Mouse (Mus musculus) yolk sac, embryonic 10.5 days (tissue): ENCODE data around the gene Fat4.

Experiments used
- DNase-seq: peaks from one replicate; pipeline ENCODE4 v3.0.0-alpha.2; 2017; ENCODE audit warnings: low spot score

Fat4 gene

DNA sequence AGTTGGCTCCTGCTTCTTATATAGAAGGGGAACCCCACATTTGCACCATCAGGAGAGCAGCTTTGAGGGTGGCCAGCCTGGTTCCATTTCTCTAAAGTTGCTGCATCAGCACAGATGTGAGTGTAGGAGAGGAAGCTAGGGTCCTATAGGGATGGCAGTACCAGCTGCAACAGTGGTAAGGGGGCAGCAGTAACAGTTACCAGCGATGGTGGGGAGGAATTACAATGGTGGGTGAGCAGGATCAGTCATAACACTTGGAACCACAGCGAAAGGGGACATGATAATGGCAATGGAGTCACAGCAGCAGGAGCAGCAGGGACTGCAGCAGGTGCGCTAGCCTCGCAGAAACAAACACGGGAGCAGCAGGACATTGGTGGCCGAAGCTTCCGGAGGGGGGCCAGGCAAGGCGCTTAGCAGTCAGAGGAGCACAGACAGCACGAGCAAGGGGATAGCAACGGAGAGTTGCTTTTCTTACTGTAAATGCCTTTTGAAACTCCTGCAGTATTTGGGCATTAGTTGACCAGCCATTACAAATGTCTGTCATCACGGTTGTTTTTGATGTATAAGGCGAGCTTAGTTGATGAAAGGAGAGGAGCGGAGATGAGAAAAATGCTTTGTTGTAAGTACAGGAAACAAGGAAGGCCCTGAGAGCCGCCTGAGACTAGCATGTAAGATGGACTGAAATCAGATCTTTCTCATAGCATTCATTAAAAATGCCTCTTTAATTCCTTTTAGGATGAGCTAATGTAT is 21.1 kb downstream of the Fat4 start:
- no peak for DNase-seq

DNA sequence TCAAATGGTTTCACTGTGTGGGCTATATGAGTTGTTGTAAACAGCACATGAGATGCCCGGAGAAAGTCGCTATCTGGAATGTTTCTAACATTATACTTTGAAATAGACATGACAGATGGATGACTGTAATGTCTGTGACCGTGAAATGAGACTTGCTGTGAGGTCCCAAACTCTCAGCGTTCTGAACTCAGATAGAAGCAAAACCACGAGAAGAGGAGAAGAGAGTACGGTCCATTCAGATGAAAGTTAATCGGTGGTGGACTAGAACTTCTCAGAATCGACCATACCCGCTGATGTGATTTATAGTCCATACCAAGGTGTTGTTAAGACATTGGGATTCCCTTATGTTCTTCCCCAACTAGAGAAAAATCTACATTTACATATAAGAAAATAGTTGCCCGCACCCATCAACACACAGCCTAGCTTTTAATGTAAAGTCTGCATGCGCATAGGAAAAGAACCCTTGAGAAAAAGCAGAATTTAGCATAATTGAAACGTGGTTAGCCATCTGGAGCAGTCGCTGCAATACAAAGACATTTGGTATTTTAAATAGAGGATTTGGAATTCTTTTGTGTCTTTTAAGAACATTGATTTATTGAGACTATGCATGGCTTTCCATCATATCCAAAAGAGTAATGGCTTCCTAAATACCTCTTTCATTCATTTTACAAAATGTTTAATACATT is 21.8 kb downstream of the Fat4 start:
- DNase-seq, result no peak

DNA sequence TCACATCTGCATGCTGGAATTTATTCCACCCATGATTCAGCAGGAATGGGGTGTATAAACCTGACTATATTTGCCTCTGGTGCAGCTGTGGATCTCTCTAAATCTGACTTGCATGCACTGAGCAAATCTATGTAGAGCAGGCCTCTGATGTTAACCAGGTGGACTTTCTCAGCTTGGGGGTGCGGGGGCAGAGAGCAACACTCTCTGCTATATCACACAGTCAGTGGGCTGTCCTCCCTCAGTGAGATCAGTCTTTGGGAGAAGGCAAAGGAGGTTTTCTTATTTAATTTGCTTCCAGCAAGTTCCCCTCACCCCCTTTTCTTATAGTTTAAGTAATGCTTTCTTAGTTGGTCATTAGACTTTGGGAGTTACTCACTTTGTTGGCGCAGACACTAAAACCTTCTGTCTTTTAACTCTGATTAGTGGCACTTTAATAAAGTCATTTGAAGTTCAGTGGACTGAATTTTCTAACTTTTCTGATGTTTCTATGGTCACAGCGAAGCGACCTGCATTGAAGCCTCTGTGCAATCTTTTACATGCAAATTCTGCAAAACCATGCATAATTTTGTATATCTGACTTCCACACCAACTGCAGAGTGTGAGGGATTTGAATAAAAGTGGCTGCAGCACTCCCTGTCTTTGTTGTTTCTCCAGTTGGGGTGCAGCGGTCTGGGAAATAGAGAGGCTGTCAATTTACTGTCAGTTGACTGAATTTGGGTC is 26.2 kb downstream of the Fat4 start:
- DNase-seq, result no peak

DNA sequence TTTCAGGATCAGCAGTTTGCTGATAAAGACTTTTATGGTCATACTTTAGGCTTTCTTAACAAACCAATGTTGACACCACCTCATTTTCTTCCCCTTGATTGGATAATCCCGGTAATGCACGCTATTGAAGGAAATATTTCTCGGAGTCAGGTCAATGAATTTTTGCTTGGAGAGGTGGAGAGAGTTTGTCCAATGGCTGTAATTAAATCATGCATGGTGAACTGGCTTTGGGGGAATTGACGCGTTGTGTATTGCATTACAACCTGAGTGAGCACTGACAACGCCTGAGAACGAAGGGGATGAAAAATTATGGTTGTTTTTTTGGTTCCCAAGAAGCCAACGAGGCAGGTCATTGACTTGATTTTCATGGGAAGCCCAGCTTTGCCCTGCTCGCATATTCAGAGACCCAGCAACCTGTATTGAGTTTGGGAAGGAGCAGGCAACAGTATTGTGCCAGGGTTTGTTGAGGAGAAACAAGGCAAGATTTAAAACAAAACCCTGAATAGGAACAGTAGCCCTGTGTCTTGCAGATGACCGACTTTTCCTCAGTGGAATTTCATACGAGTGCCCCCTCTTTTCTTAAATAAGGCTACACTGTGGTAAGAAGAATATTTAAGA is 26.9 kb downstream of the Fat4 start:
- DNase-seq, result no peak

DNA sequence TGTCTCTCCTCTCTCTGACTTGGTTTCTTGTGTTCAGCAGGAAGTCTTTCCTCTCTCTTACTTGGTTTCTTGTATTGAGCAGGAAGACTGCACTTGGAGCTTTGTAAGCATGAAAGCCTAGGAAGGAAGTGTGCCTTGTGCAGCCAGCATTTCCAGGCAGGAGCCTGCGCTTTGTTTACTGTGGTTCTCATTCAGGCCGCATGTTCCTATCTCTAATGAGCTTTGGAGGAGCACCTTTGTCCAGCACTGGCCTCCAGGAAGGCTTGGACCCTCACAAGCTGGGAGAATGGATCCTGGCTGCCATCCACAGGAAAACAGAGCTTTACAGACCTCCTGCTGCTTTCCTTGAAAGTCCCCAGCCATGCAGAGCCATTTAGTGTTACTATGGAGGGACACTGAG is 32.2 kb downstream of the Fat4 start:
- no peak for DNase-seq

DNA sequence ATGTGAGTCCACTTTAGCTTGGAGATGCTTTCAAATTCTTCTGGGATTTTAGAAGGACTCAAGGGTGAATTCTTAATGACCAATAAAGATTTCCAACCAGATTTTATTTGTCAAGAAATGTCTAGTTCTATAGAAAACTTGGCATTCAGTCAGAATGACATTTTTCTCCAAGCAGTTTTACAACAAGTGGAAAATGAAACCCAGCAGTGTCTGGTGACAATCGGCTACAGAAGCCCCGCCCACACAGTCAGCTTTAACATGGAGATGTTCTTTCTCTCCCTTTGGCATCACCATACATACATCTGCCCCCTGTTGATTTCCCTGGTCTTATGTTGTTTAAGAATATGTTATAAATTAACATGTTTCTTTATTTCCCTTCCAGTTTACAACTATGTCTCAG is 34.3 kb downstream of the Fat4 start:
- DNase-seq, result no peak

DNA sequence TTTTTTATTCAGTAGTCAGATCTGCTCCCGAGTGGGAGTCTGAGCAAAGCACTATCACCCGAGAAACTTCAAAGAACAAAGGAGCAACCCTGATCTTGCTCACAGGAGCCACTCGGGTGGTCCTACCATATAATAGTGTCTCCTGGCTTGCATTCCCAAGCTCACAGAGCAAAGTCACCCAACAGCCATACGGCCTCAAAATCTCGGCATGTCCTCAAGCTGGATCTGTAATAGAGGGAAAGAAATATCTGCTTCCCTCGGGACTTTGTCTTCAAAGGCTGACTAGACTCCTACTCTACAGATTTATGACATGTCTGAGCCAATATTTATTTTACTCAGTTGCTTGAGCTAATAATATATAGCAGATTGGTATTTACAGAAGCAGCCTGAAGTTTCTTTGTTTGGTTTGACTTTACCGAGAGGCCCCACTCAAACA is 36.5 kb downstream of the Fat4 start:
- DNase-seq, result no peak

DNA sequence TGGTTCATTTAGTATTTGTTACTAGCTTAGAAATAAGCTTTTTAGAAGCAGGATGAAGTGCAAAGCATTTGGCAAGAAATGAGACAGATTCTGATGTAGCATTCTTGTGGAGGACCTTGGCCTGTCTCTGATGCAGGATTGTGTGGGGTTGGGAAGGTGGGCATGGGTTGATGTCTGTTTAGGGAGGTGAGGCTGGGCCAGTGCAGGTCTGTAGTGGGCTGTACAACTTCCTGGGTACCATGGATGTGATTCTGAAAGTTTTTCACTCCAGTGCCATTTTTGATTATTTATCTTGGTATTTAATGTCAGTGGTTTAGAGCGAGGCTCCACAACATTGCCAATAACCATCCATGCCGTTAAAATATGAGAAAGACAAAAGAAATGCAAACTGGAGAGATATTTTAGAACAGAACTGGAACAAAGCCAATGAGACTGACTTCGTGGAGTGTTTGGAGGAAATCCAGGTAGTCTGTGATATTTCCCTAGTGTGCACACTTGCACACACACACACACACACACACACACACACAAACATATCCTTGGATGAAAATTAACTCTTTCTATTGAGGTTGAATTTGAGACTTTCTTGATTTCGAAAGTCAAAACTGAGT is 41.4 kb downstream of the Fat4 start:
- no peak for DNase-seq

DNA sequence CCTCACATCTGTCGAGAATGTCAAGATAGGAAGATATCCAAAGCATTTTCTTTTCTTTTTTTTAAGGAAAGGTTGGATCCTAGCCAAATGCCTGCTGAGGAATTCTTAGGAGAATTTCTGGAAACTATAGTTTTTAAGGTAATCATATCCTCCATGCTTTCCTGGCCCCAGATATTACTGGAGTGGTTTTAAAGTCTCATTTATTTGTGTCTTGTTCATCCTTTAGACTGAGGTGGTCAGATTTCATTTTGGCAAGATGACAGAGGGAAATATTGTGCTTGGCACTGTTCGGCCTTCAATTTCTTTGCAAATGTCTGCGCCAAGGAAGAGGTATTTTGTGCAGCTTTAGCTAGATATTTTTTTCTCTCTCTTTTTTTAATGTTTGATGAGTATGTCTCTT is 42.0 kb downstream of the Fat4 start:
- DNase-seq, result no peak

DNA sequence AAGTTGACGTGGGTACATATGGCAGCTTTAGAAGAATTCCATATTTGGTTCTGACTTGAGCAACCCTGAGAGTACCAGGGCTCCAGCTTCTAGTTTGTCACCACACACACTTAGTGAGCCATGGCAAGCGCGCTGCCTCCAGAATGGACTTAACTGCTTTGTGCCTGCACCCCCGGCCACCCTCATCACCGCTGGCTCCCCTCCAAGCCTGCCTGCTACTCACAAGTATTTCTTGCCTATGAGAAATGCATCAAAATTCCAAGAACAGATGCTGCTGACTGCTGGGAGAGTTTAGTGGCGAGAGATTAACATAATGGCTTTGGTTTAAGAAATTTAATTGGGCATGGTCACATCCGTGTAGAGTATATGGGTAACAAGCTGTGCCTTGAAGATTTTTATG is 48.0 kb downstream of the Fat4 start:
- DNase-seq, result no peak

DNA sequence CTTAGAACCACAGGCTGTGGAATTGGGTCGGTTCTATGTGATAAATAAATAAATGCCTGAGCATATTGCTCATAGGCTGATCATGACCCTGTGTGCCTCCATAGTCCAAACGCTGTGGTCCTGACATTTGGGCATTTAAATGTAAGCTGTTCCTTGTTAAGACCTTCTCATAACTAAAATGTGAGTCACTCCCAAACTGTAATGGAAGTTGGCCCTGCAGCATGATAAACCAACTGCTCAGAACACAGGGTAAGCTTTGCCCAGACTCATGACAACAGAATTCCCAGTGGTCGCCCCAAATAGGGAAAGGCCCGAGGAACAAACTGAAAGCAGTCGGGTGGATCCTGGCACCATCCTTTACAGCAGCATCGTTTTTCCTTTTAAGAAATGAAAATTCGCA is 49.7 kb downstream of the Fat4 start:
- DNase-seq, result no peak

DNA sequence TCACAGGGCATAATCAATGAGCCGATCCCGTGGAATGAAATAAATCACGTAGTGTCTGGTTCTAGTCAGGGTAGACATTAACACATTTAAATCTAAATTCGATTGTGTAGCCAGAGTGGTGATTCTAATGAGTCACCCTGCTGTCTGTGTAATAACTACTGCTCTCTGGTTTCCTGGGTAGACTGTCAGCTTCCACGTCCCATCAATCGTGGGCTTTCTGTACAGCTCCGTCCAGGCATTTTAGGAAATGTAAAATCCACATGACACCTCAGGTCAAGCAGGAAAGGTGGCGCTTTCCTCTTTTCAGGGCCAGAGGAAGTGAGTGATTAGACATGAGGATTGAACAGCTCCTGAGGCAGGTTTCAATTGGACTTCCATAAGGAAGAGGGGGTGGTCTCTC is 50.4 kb downstream of the Fat4 start:
- no peak for DNase-seq

DNA sequence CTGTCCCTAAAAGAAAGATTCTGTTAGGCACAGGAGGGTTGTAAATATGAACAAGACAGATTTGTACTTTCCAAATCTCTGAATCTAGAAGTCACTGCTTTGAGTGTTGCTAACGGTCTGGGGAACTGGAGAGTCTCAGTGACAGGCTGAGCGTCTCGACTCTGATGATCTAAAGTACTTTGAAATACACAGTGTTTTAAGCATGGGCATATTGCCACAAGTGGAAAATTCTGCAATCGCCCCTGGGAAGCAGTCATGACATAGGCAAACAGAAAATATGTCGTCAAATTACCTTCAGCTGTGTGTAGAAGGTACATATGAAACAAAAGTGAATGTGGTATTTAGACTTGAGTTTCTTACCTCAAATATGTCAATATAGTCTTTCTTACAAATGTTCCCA is 51.4 kb downstream of the Fat4 start:
- DNase-seq, result no peak

DNA sequence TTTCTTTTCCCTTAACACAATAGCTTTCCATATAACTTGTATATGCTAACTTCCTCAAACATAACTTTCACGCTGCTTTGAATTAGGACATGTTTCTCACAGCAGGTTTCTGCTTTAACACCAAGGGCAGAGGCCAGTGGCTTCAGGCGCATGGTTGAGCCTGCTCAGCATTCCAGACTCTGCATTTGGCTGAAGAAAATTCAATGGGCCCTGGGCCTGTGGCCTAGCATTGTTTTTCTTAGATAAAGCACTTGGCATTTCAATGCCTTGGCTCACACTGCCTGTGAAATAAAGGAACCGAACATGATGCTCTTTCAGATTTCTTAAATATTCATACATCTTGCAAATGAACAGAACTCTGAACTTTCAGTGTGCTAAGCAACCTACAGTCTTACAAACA is 52.8 kb downstream of the Fat4 start:
- no peak for DNase-seq

DNA sequence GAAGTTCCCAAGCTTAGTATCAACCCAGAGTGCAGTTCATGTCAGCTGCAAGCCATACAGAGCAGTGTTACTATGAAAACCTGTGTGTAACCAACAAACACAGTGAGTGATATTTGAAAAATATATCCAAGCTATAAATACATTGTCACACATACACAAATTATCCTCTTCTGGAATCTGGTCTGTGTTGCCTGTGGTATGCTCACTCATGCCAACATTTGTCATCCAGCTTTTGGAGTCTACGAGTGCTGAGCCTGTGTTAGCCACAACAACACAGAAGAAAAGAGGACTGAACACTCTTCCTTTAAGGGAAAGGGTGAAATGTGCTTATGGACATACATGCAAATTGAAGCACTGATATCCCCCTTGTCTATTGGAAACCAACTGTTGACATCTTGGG is 53.6 kb downstream of the Fat4 start:
- DNase-seq, result no peak

DNA sequence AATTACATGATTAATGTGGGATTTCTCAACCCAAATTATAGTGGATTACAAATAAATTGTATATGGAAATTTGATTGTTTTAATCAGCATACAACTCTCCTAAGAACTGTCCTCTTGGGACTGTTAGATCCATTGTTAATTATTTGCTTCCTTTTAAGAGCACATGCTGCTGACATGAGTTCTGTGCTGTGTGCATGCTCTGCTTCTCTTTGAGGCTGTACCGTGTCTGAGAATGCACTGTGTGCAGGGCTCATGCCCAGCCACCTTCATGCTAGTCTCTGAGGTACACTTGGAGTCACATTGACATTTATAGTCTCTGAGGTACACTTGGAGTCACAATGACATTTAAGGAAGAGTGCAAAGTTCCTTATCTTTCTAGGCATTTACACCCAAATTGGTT is 58.4 kb downstream of the Fat4 start:
- no peak for DNase-seq

DNA sequence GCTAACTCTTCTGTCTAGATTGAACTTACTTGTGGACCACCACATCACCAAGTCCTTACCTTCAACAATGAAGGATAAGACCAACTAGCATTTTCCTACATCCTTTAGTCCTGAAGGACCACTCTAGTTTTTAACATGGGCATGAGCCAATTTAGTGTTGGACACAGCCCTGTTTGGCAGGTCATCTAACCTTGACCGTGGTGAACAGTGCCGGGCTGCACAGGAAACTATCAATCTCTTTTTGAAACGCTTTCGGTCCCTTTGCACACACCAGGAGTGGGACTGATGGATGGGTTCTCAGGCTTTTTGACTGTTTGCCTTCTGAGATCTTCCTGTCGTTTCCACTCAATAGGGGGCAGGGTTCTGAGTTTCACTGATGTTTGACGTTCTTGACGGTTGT is 61.0 kb downstream of the Fat4 start:
- no peak for DNase-seq

DNA sequence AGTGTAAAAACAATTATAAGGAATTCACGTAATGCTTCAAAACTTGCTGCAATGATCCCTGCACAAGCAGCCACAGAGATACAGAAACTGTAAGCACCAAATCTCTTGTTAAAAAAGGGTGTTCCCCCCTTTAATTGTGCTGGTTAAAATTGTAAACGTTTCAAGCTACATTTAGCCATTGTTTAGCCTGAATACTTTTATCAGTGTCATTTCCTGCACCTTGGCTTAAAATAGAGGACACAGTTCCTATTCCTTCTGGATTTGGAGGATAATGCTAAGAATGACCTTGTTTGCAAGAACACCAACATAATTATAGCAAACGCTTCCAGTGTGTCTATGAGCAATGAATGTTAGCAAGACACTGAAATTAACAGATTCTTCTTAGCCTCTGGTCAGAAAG is 65.9 kb downstream of the Fat4 start:
- DNase-seq, result no peak

DNA sequence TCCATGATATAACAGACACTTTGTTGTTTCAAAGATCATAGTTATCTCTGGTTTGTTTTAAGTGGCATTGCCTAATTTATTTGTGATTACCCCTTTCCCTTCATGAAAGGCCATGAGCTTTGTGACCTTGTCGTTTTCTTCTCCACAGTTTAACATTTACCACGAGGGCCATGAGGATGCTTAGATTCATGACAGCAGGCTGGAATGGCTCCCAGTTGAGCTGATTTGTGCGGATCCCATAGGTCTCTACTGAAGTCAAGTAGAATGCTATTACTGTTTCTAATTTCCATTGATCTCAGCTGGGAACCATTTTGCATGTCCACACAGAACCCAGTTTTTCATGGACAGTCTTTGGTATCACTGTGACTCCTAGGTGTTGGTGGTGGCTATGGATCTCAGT is 67.5 kb downstream of the Fat4 start:
- DNase-seq, result no peak

DNA sequence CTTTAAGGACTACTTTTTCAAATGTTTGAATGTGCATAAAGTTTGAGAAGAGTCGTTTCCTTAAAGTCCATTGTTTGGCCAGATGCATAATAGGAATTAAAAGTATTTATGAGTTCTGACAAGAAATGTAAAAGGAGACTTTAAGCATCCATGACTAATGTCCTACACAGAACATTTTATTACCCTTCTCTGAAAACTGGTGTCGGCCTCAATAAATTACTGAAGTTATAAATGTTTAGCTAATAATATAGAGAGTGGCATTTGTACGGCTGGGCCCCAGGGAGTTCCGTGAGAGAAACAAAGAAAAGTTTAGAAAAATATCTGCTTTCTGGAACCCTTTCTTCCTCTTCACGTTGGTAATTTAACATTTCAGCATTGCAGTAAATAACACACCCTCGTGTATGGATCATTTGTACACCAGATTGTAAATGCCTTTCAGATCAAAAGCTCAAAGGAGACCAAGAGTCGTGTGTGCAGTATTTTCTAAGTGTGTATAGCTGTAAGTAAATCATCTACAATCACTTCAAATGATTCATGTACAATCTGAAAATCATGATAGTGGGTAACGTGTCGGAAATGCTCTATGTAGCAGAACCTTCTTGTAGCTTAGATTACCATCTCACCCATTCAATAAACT is 69.4 kb downstream of the Fat4 start:
- DNase-seq, result no peak

DNA sequence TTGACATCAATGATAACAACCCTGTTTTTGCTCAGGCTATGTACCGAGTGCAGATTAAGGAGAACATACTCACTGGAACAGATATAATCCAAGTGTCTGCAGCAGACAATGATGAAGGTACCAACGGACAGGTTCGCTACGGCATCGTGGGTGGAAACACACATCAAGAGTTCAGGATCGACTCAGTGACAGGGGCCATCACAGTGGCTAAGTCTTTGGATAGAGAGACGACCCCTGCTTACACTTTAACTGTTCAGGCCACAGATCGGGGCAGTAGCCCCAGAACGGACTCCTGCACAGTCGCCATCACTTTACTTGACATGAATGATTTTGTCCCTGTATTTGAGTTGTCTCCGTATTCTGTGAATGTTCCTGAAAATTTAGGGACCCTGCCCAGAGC is 70.4 kb downstream of the Fat4 start:
- DNase-seq, result no peak

DNA sequence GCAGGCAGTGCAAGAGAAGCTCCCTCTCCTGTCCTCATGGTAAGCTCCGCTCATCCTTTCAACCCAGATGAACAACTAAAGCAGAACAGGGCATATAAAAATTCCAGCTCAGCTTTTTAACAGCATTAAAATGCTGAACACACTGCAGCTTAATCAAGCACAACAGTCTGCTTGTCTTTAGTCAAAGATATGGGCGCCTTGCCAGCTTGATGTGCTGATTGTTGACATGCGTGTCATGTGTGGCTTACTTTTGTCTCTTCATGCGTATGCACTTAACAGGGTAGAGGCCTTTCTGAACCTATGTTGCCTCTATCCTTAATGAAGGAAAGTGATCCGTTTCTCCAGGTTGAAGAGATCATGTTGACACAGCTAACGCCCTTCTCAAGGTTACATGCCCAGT is 75.6 kb downstream of the Fat4 start:
- DNase-seq, result no peak
